Mouse (Mus musculus) CD4-positive helper T cell, adult 2 months (primary cell): ENCODE results near the gene Atp8a2.

Experiments
- DNase-seq: peaks from one replicate; pipeline ENCODE4 v3.0.0-alpha.2; 2012; ENCODE audit warnings: low read depth, missing footprints, low spot score

Atp8a2 gene

DNA sequence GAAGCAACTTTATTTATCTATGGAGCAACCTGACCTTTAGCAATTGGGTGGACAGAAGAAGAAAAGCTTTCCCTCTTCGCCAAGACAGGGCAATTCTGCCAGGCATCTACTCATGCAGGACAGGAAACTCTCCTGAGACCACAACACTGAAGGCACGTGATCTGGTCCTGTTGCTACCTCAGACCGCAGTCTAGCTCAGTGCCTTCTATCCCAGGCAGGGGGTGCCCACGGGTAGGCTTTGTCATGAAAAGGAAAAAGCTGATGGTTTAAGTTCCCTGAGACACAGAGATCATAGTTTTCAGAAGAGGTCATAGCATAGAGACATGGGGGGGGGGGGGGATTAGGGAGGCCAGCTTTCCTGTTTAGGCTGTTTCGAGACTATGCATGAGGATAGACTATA, 269.2 kb downstream of the Atp8a2 start:
- DNase-seq: no peak

- no peak for DNase-seq
Observed at GRCm38 (mm10) chr14:59919865-59920264, 277.1 kb downstream of the Atp8a2 start.

DNA sequence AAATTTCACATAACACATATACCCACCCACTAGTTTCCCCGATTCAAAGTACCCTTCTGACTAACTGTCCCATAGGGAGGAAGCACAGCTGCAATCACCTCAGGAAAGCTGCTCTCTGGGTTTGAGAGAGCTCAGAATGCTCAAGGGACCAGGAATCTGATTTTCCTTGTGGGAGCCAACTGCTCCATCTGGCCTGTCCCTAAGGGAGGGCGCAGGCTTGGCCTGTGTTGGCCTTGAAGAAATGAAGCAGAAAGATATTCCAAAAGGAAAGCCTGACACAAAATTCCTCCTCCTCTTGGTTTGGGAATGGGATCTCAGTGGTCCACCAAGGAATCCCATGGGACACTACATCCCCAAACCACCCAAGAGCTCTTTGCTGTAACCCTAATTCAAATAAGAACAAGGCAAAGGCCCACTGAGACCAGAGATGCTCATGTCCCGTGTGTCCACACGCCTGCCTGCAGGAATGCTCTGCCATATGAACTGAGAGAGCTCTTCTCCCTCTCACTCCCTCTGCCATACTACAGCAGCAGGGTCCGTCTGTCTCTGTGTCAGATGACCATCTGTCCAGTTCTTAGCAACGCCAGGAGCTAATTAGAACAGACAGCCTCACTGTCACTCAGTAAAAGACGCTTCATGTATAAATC, 293.4 kb downstream of the Atp8a2 start:
- DNase-seq: no peak

DNA sequence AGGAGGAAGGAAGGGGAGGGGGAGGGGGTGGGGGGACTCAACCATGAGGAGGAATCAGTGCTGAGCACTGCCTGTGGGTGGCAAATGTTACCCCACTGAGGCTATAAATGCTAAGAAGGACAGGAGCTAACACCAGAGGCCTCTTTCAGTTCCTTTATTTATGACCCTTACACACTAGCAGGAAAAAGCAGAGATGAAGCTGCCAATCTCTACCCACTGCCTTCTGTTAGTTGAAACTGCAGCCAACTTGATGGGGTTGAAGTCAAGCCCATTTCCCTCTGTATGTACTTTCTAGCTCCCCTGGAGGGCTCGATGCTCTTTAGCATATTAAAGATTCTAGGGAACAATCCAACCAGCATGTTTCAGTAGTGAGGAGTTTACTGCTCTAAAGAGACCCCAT, 303.0 kb downstream of the Atp8a2 start:
- no peak for DNase-seq

GRCm38 (mm10) chr14:59892084-59892483, 304.9 kb downstream of the Atp8a2 start:
- no peak for DNase-seq

DNA sequence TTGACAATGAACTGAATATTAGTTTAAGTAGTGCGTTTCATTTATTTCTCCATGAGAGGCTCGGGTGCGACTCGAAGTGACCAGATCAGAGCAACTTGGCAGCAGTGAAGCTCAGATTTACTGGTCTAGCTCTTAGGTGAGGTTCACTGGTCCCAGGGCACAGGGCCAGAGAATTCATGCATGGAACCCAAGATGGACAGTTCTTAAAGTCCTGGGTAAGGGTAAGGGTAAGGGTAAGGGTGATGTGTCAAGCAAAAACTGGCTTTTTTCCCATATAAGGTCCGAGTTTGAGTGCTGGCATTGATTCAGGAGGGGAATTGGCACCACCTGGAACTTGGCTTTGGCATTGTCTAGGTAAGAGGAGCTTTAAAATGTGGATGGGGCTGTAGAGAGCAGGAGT, 305.5 kb downstream of the Atp8a2 start:
- DNase-seq: no peak

DNA sequence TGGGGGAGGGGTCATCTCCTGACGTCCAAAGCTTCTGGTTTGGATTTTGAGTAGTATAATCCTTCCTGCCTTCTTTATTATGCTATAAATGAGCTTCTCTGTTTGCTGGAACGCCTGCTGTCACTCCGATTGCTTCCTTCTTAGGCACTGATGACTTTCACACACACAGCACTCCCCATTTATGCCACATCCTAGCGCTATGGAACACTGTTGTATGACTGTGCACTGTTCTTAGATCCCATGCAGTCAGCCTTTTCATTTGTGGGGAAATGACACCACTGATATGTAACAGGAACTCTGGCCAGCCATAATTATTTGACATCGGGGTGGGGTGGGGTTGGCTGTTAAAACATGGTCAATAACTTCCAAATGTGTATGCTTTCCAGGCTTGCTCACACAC, 306.2 kb downstream of the Atp8a2 start:
- no peak for DNase-seq

GRCm38 (mm10) chr14:59890107-59890506, 306.9 kb downstream of the Atp8a2 start:
- DNase-seq: no peak

DNA sequence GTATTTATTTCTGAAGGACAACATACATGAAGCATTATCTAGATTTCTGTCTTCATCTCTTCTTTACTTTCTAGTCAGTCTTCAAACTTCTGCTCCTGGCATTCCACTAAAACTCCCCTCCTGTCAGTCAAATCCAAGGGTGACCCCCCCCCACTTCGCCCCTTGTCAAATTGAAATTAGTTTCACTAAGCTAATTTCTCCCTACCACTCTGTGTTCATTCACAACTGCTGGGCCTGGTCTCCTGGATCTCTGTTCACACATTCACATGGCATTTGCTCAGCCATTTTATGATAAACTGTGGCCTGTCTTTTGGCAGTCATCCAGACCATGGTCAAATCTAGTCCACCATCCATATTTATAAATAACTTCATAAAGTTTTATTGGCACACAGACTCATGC, 308.5 kb downstream of the Atp8a2 start:
- DNase-seq: no peak

GRCm38 (mm10) chr14:59888046-59888445, 308.9 kb downstream of the Atp8a2 start:
- DNase-seq: no peak

GRCm38 (mm10) chr14:59887061-59887861, 309.7 kb downstream of the Atp8a2 start:
- no peak for DNase-seq

- DNase-seq: no peak
Observed at GRCm38 (mm10) chr14:59883517-59884069, 313.4 kb downstream of the Atp8a2 start.

GRCm38 (mm10) chr14:59880829-59881228, 316.1 kb downstream of the Atp8a2 start:
- no peak for DNase-seq

DNA sequence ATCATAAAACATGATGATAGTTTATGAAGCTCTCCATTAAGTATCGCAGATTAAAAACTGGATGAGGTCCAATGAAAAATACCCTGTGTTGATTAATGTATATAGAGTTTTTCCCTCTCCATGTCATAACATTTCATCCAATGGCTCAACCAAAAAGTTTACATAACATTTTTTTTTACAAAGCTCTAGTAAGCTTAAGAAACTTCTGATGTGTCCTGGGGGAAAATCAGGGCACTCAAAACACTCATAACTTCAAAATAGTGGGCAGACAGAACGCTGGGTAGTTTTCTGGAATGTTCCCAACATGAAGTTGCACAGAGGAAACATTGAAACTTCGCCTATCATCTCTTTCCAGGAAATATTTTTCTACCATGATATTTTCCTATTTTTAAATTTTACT, 318.7 kb downstream of the Atp8a2 start:
- DNase-seq: no peak

DNA sequence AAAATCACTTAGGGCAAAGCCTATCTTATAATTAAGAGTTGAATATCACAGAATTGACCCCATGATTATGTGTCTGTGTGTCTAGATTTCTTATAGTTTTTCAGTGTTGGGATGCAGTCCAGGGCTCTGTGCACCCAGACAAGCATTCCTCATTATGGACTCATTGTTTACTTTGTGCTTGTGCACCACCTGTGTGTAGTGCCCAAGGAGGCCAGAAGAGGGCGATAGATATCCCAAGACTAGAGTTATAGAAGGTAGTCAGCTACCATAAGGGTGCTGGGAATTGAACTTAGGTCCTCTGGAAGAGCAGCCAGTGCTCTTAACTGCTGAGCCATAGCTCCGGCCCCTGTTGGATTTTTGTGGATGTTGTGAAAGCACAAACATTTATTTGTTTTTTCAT, 320.5 kb downstream of the Atp8a2 start:
- no peak for DNase-seq

DNA sequence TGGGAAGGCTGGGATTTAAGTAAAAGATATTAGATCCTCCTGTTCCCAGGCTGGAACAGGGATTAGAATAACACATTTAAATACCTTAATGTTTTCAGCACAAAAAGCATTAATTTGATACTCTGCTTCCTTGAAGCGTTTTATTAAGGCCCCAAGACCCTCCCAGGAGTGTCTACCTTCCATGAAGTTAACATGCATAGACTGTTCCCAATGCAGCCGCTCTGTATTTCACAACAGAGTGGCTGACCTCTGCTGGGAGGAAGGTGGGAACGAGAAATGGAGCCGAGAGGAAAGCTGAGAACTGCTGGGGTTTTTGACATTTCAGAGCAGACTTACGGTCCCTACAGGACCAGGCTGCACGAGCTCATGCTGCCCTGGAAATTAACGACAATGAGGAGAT, 328.6 kb downstream of the Atp8a2 start:
- no peak for DNase-seq

GRCm38 (mm10) chr14:59867749-59868148, 329.2 kb downstream of the Atp8a2 start:
- no peak for DNase-seq

- DNase-seq: no peak
Observed at GRCm38 (mm10) chr14:59866001-59866400, 331.0 kb downstream of the Atp8a2 start.

DNA sequence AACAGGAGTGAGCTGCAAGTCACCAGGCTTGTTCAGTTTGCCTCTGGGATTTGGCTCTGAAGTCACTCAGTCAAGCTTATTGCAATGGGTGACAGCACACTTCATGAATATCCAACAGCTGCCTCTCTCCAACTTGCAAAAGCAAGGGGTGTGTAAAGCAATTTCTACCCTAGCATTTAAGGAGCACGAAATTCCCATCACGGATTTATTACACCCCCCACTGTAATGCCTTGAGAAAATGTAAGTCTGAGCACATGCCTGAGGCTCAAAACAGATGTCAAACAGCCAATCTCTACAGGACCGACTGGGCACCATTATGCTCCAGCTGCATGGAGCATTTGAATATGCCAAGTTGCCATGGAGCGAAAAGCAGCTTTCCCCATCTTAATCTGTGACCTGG, 334.6 kb downstream of the Atp8a2 start:
- DNase-seq: no peak

DNA sequence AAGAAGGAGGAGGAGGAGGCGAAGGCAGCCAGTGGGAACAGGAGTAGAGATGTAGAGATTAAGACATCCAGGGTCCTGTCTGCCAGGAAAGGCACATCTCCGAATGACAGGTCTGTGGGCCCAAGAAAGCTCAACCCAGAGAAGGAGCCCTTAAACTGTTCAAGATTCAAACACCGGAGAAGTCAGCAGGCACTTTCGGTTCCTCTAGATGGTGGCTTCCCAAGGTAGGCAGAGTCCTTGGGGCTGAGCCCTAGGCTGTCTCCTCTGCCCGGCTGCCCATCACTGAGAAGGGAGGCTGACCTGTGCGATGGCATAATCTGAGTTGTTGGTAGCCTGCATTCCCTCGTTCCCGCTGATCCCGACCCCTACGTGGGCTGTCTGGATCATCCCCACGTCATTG, 337.1 kb downstream of the Atp8a2 start:
- DNase-seq: no peak

DNA sequence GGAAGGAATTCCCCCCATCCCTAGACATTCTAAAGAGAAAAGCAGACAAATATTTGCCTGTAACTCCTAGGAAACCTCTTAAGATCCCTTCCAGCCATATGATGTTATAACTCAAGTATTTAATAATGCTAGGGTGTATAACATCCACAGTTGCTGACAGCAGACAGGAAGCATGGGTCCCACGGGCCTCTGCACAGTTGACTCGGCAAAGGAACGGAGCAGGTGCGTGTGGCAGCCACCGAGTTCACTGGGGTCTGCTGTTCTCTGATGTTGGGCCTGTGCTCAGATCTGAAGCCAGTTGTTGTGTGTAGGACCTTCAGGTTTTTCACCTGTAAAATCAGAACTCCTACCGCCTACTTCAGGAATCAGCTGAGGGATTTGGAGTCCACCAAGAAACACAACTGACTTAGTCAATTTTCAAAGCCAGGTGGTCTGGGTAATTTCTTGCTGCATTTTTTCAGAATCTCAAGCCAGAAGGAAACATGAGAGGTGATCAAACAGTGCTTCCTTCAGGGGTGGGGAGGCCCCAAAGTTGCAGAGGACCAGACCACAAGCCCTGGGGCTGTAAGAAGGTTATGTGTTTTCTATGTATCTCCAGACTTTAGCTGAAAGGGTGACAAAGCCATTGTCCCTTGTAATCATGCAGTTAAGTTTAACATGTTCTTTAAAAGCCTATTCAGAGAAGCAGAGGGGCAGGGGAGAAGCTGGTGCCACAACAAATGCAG, 338.3 kb downstream of the Atp8a2 start:
- no peak for DNase-seq

- DNase-seq: no peak
Observed at GRCm38 (mm10) chr14:59853139-59853538, 343.8 kb downstream of the Atp8a2 start.
